Mouse (Mus musculus) adrenal gland (tissue): Measurements from ENCODE around the gene Atp6v1fnb.

Experiments
- intact Hi-C: fragments of 180-260 bp; cut with DNase I; formaldehyde crosslinking; loops from one replicate; pipeline ENCODE4 v1.15.1; 2025

The Atp6v1fnb gene

DNA sequence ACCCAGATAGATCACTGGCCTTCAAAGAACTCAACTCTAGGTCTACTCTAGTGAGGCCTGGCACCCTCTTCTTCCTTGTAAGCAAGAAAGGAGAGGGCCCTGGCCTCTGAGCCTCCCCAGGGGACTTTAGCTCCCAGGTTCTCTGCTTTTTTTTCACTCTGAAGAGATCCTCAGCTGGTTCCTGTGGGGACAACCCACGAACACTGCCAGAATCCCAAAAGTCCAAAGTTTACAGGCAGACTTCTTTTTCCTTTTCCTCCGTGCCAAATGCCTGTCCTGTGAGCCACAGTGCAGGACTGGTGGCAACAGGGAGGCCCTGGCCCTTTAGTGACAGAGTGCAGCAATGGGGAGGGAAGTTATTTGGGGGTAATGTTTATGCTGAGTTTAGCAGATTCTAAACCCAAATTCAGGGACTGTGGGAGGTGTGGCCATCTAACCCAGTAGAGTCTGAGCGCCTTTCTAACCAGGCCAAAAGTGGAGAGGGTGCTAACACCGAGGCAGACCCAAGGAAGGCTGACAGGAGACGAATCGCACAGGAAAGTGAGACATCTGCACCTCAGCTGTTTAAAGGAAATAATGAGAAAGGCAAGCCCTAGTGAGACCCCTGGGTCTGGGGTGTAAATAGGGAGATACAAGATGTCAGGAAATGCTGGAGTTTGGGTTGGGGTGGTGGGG, 51.5 kb downstream of the Atp6v1fnb start:
- intact Hi-C loops: no loop called here
